Mouse (Mus musculus) intestine, embryonic 14.5 days (tissue): Measurements from ENCODE around the gene Cybc1. TPM values are rescaled to one million over a fixed set of nuclear protein-coding genes. Genes with fewer than 3 reads are reported as not detected.

Experiments
- ATAC-seq: fragments of 200-750 bp; cut with Nextera tagmentation; replicated peaks from 2 replicates; pipeline ENCODE4 v1.8.0; 2017; ENCODE audit warnings: low read depth, moderate number of reproducible peaks, moderate TSS enrichment, moderate library complexity; ENCODE audit not compliant: low FRiP score, low TSS enrichment
- DNase-seq: peaks from one replicate; pipeline ENCODE4 v3.0.0-alpha.2; 2018; ENCODE audit warnings: low spot score
- H3K27ac ChIP-seq: fragments of 300-500 bp; sonication (generic); 2 replicates; pipeline ENCODE4 v1.5.1; 2014; ENCODE audit warnings: low read depth, mild to moderate bottlenecking, control low read depth
- H3K27me3 ChIP-seq: fragments of 300-500 bp; sonication (generic); replicated peaks from 2 replicates; pipeline ENCODE4 v1.6.1; 2014; ENCODE audit warnings: low read length, control low read depth; ENCODE audit not compliant: control insufficient read depth, insufficient read depth
- H3K36me3 ChIP-seq: fragments of 300-500 bp; sonication (generic); 2 replicates; pipeline ENCODE4 v1.6.1; 2014; ENCODE audit warnings: low read length, control low read depth; ENCODE audit not compliant: control insufficient read depth, insufficient read depth
- H3K4me1 ChIP-seq: fragments of 300-500 bp; sonication (generic); replicated peaks from 2 replicates; pipeline ENCODE4 v1.6.1; 2014; ENCODE audit warnings: low read length, control low read depth, mixed read lengths; ENCODE audit not compliant: control insufficient read depth, insufficient read depth
- H3K4me2 ChIP-seq: fragments of 300-500 bp; sonication (generic); 2 replicates; pipeline ENCODE4 v1.6.1; 2014; ENCODE audit warnings: low read length
- H3K4me3 ChIP-seq: fragments of 300-500 bp; sonication (generic); 2 replicates; pipeline ENCODE4 v1.5.1; 2014; ENCODE audit warnings: low read depth, low read length, control low read depth, mixed read lengths
- H3K9ac ChIP-seq: fragments of 300-500 bp; sonication (generic); 2 replicates; pipeline ENCODE4 v1.6.1; 2014; ENCODE audit warnings: mild to moderate bottlenecking, low read length
- H3K9me3 ChIP-seq: fragments of 300-500 bp; sonication (generic); 2 replicates; pipeline ENCODE4 v1.6.1; 2016; ENCODE audit warnings: low read length, control low read depth; ENCODE audit not compliant: control insufficient read depth
- WGBS: fragments of 180-500 bp; shearing (Covaris S2); extraction: QIAGEN DNeasy Blood & Tissue Kit; methylation state at CpG from one replicate; pipeline ENCODE4 v1.1.7; 2014; 5-methylcytosine and 5-hydroxymethylcytosine counted together
- polyA plus RNA-seq: library from polyadenylated mRNA; unstranded; fragments of >200 nt; fragmentation: Nextera tagmentation; extraction: Ambion mirVana; gene quantifications from 2 replicates; pipeline ENCODE4 v1.2.1, GENCODE M21; 2014

Cybc1 gene
- polyA plus RNA-seq = 38.1 and 38.2 TPM in 2 replicates

DNA sequence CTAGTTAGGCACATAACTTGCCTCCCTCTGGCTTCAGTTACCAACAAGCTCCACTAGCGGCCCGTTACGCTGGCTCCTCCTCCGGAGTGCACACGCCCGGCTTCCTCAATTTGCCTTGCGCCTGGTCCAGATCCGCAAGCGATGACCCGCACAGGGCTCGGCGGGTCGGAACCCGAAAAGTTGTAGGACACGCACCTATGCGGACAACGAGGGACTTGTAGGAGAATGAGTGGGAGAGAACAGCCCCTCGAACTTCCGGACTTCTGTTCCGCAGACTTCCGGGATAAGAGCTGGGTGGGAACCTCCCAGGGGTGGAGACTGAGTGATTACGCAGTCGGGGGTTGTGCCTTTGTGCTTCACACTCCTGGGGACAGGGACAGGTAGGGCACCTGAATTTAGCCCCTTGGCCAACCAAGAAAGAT is at the start of gene Cybc1:
TSS of gene Cybc1 (minus strand) at position 305 of the 422 bp plus-strand sequence.
- ATAC-seq (peak; percentile 90), DNase-seq (peak; percentile 90)
- H3K36me3 ChIP-seq = peaks cover 34% of the 10 kb centered on the region
- peak within 1 kb of the TSS; percentile 60 for H3K4me3 ChIP-seq
- no peaks in the 10 kb centered on the region for H3K9me3 ChIP-seq
- peak within 1 kb of the TSS; percentile 60 for H3K4me2 ChIP-seq
- peaks cover 18% of the 10 kb centered on the region for H3K4me1 ChIP-seq
- H3K27me3 ChIP-seq = no peaks in the 10 kb centered on the region
- WGBS = under 1% methylated on average over 23 of the region's 23 CpGs
- H3K27ac ChIP-seq = peak within 1 kb of the TSS; percentile 51; the same call in 1 of the 2 replicates
- H3K9ac ChIP-seq = peak within 1 kb of the TSS; percentile 52

DNA sequence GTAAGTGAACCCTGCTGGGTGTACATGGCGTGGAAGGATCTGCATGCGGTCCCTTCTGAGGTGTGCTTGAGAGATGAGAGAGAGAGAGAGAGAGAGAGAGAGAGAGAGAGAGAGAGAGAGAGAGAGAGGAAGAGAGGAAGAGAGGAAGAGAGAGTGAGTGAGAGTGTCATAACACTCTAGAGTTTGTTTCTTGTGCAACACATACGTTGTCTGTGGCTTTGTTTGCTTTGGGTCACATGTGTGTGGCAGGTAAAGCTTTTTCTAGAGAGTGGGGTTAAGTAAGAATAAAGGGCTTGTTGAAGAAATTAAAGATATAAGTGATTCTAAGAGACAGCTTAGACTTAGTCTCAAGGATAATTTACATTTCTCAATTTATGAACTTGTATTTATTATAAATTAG is 48.9 kb upstream of the Cybc1 start:
- Histone ChIP-seq H3K4me1 (no peaks in the 10 kb centered on the region), H3K9ac (no peak overlapping the region), H3K4me3 (no peak overlapping the region), H3K4me2 (no peak overlapping the region), H3K36me3 (peaks cover 7% of the 10 kb centered on the region), H3K27ac (no peak overlapping the region), H3K9me3 (no peaks in the 10 kb centered on the region), H3K27me3 (no peaks in the 10 kb centered on the region)
- no peak for ATAC-seq
- 85% methylated on average over 3 of the region's 3 CpGs for WGBS
- no peak for DNase-seq

DNA sequence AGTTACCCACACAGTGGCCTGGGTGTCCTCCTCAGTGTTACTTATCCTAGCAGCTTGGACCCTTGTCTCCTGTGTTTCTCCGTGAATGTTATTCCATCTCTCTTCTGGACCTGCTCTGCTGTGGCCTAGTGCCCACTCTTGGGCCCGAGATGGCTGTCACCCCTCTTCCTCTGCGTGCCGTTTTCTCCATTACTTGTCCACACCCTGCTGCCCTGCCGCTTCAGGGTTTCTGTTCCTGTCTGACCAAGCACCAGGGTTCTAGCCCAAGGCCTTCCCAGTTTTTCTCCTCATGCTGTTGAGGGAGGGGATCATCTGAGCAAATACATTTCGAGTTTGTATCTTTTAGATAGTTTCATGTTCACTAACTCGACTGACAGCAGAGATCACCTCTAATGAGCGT is 48.4 kb upstream of the Cybc1 start:
- Histone ChIP-seq H3K4me2 (no peak overlapping the region), H3K27ac (no peak overlapping the region), H3K9ac (no peak overlapping the region), H3K36me3 (peaks cover 7% of the 10 kb centered on the region), H3K27me3 (no peaks in the 10 kb centered on the region), H3K4me3 (no peak overlapping the region), H3K9me3 (no peaks in the 10 kb centered on the region), H3K4me1 (no peaks in the 10 kb centered on the region)
- WGBS = 89% methylated on average over 8 of the region's 8 CpGs
- ATAC-seq (no peak), DNase-seq (no peak)

DNA sequence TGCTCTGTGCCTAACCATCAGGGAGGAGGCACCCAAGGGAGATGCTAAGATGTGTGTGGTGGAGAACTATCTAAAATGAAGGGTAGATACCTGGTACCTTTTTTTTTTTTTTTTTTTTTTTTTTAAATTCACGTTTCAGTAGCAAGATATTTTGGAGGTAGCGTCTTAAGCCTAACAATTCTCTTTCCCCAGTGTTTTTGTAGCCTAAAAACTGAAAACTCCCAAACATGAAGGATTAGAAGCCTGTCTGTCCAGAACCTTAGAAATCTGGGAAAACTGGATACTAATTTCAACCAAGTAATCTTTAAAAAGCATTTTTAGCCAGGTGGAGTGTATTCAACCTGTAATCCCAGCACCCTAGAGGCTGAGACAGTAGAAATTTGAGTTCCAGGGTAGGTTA is 32.0 kb upstream of the Cybc1 start:
- H3K9me3 ChIP-seq = no peaks in the 10 kb centered on the region
- peak overlapping the region; percentile 98 for H3K4me3 ChIP-seq
- peaks cover 23% of the 10 kb centered on the region; the same call in 1 of the 2 replicates for H3K36me3 ChIP-seq
- ATAC-seq = no peak
- no peaks in the 10 kb centered on the region for H3K27me3 ChIP-seq
- H3K4me1 ChIP-seq = peaks cover 12% of the 10 kb centered on the region
- no peak for DNase-seq
- no peak overlapping the region for H3K27ac ChIP-seq
- H3K4me2 ChIP-seq = peak overlapping the region; percentile 62
- WGBS = 57% methylated on average over 2 of the region's 2 CpGs
- peak overlapping the region; percentile 96 for H3K9ac ChIP-seq

DNA sequence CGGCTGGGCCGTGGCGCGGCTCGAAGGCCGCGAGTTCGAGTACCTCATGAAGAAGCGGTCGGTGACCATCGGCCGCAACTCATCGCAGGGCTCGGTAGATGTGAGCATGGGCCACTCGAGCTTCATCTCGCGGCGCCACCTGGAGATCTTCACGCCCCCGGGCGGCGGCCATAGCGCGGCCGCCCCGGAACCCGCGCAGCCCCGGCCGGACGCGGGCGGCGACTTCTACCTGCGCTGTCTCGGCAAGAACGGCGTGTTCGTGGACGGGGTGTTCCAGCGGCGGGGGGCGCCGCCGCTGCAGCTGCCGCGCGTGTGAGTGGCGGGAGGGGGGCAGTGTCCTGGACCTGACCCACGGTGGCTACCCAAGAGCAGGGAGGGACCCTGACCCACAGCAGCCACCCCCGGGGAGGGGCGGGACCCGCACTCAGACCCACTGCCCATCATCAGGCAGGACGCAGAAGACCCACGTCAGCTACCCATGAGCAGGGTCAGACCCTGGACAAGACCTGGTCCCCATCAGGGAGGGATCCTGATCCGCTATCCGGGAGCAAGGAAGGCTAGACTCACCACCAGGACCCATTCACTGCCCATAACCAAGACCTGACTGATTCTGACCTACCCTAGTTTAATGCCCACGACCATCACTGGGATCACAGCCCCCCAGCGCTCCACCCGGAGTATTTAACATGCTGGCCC is 31.2 kb upstream of the Cybc1 start:
- Histone ChIP-seq H3K4me1 (peaks cover 12% of the 10 kb centered on the region), H3K36me3 (peaks cover 23% of the 10 kb centered on the region), H3K4me3 (peak overlapping the region; percentile 98), H3K27ac (peak overlapping the region; percentile 57), H3K9ac (peak overlapping the region; percentile 96), H3K27me3 (no peaks in the 10 kb centered on the region), H3K9me3 (no peaks in the 10 kb centered on the region), H3K4me2 (peak overlapping the region; percentile 62)
- DNase-seq = peak; percentile 67
- ATAC-seq = peak; percentile 22; the same call in 1 of the 2 replicates
- under 1% methylated on average over 52 of the region's 60 CpGs for WGBS

DNA sequence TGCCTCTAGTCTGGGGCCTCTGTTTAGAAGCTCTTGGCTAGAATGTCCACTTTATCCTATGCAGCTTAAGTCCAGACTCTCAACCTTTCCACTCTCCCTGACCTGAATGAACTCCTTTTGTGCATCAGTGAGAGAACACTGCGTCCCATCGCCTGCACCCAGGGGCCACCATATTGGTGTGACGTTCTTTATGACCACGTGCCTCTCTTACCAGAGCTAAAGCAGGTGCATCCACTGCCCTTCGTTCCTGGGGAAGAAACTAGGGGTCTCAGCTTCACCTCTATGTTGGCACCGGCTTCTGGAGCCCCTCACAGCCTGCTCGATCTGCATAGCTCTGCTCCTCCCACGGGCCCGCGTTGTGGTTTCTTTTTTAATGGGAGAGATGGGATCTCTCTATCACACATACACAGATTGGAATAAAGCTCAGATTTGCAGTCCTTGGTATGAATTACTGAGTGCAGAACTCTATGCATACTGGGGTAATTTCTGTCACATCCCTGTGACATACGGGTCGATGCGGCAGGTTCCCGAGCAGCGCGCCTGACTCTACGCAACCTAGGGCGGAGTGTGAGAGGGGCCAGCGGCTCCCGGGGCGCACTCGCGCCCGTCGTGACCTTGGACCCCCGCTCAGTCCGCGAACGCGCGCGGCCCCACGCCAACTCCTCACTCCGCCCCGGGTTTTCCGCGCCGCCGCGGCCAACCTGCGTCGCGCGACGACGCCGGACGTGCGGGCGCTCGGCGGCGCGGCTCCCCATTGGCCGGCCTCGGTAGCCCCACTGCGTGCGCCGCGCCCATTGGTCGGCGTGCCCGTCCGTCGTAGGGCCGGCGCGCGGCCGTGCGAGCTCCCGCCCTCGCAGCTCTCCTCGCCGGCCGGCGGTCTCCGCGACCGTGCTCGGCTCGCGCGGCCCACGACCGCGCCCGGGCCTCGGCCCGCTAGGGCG is 30.3 kb upstream of the Cybc1 start, which contains the start of gene Foxk2:
TSS of gene Foxk2 (plus strand) at position 831 of the 941 bp plus-strand sequence.
- peak within 1 kb of the TSS; percentile 79 for H3K4me2 ChIP-seq
- ATAC-seq = peak; percentile 97
- under 1% methylated on average over 81 of the region's 91 CpGs for WGBS

DNA sequence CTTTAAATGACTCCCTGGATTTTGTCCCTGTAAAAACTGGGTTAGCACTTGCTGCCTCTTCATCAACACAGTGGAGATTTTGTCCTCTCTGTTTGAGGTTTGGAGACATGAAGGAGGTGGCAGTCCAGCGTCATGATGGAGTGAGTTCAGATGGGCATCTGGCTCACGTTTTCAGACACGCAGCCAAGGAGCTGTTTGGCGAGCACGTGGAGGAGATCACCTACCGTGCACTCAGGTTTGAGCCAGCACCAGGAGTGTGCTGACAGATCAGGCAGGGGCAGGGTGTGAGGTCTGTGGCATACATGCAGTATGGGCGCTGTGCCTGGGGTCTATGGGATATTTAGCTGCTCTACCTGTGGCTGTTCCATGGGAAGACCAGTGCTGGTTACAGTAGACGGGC is 21.1 kb upstream of the Cybc1 start:
- Histone ChIP-seq H3K27ac (no peak overlapping the region), H3K36me3 (peaks cover 97% of the 10 kb centered on the region), H3K4me2 (no peak overlapping the region), H3K9me3 (no peaks in the 10 kb centered on the region), H3K9ac (no peak overlapping the region), H3K4me1 (no peaks in the 10 kb centered on the region), H3K27me3 (no peaks in the 10 kb centered on the region), H3K4me3 (no peak overlapping the region)
- no peak for ATAC-seq
- 86% methylated on average over 8 of the region's 8 CpGs for WGBS
- DNase-seq = no peak

More for the DNA sequence above, 30.3 kb upstream of the Cybc1 start, which contains the start of gene Foxk2:
- H3K4me1 ChIP-seq = peaks cover 12% of the 10 kb centered on the region
- peak within 1 kb of the TSS; percentile 57 for H3K27ac ChIP-seq
- no peaks in the 10 kb centered on the region for H3K27me3 ChIP-seq
- H3K4me3 ChIP-seq = peak within 1 kb of the TSS; percentile 98
- H3K36me3 ChIP-seq = peaks cover 33% of the 10 kb centered on the region
- DNase-seq = peak; percentile 88
- peak within 1 kb of the TSS; percentile 96 for H3K9ac ChIP-seq
- H3K9me3 ChIP-seq = no peaks in the 10 kb centered on the region

DNA sequence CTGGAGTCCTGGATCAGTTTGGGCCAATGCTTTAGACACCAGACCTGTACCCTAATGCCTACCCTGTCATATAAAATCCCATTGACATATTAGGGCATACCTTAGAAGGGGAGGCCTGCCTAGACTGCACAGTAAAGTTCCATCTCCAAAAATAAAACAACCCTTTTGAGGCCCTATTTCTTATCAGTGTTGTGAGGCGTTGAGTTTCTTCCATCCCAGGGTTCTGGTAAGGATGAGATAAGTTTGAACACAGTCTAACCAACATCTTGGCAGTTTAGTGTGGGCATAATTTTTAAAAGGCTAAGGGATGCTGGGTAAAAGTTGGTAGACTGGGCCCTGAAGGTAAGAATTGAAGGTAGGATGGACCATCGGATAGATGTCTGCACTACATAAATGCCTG is 10.5 kb upstream of the Cybc1 start:
- H3K4me3 ChIP-seq = no peak overlapping the region
- DNase-seq = no peak
- no peak overlapping the region for H3K27ac ChIP-seq
- no peaks in the 10 kb centered on the region for H3K9me3 ChIP-seq
- ATAC-seq = no peak
- H3K4me1 ChIP-seq = peaks cover 15% of the 10 kb centered on the region
- H3K36me3 ChIP-seq = peaks cover 47% of the 10 kb centered on the region
- no peak overlapping the region for H3K9ac ChIP-seq
- no peak overlapping the region for H3K4me2 ChIP-seq
- no peaks in the 10 kb centered on the region for H3K27me3 ChIP-seq
- WGBS = 94% methylated on average over 2 of the region's 2 CpGs
